Comparison of ENCODE assay signal across 9 mouse cellular contexts in genomic region chr10:69005199-69005872, GRCm38 (mm10).
A peak's percentile ranks its signal among the peaks of the same experiment; 100 is the strongest.
DNase-seq lines count a peak whose midpoint lies in the region; ATAC-seq and TF ChIP-seq lines count a peak whose summit lies in the region.
"Had no signal": no experiment of that assay in that cellular context is flagged by ENCODE, and none has a peak within 500 bp of the region (broad histone marks: within the 10 kb centered on the region; RNA-seq: fewer than 3 reads in every experiment).

No protein-coding gene starts in this region.

- intact Hi-C loops in left cerebral cortex, postnatal 25 days (cut with DNase I), result loop anchor here (5.0 kb wide), 1 partner anchor 98 kb away; no protein-coding TSS in a partner anchor

- 45% methylated on average over 9 of the region's 9 CpGs for WGBS in heart, embryonic 12.5 days
- 45% methylated on average over 9 of the region's 9 CpGs for WGBS in embryonic facial prominence, embryonic 10.5 days
- WGBS in hindbrain, postnatal 0 days, result 51% methylated on average over 9 of the region's 9 CpGs
- 49% methylated on average over 9 of the region's 9 CpGs for WGBS in olfactory bulb, adult 2 months

- no peak overlapping the region for H3K27ac ChIP-seq in heart, embryonic 12.5 days (ENCODE audit: poor library complexity, severe bottlenecking)
- H3K27ac ChIP-seq in embryonic facial prominence, embryonic 10.5 days (replicated peaks), result no peak overlapping the region
- no peak overlapping the region for H3K27ac ChIP-seq in hindbrain, postnatal 0 days
- no peak overlapping the region for H3K27ac ChIP-seq in olfactory bulb, adult 2 months (ENCODE audit: insufficient read depth, low read depth, low read length)
- H3K27ac ChIP-seq: midbrain, embryonic 12.5 days had no signal

- H3K4me1 ChIP-seq in heart, embryonic 12.5 days (replicated peaks), result no peaks in the 10 kb centered on the region
- H3K4me1 ChIP-seq in embryonic facial prominence, embryonic 10.5 days, result peaks cover 4% of the 10 kb centered on the region
- H3K4me1 ChIP-seq in hindbrain, postnatal 0 days (ENCODE audit: insufficient read depth, low read length), result no peaks in the 10 kb centered on the region
- H3K4me1 ChIP-seq in olfactory bulb, adult 2 months (ENCODE audit: control insufficient read depth, insufficient read depth, low read length), result no peaks in the 10 kb centered on the region
- H3K4me1 ChIP-seq: midbrain, embryonic 12.5 days had no signal

- no peak overlapping the region for H3K9ac ChIP-seq in heart, embryonic 12.5 days
- no peak overlapping the region for H3K9ac ChIP-seq in hindbrain, postnatal 0 days (replicated peaks; ENCODE audit: low read length)
- H3K9ac ChIP-seq: midbrain, embryonic 12.5 days had no signal

- DNase-seq in heart, adult 18-20 months, result peak; percentile 30 to 92
- DNase-seq in adrenal gland, adult 8-10 months, result peak; percentile 33
- peak; percentile 81 for DNase-seq in embryonic facial prominence, embryonic 10.5 days (ENCODE audit: low spot score)
- DNase-seq in hindbrain, postnatal 0 days (ENCODE audit: low spot score), result peak; percentile 90
- DNase-seq in left cerebral cortex, postnatal 25 days (ENCODE audit: low spot score in 2 of 2), result peak; percentile 85 to 86
- DNase-seq in testis, postnatal 10 days (ENCODE audit: low spot score), result peak; percentile 93

- H3K27me3 ChIP-seq in heart, embryonic 12.5 days (replicated peaks), result no peaks in the 10 kb centered on the region
- H3K27me3 ChIP-seq in embryonic facial prominence, embryonic 10.5 days (replicated peaks; ENCODE audit: low read depth, poor library complexity, severe bottlenecking), result no peaks in the 10 kb centered on the region
- no peaks in the 10 kb centered on the region for H3K27me3 ChIP-seq in hindbrain, postnatal 0 days (ENCODE audit: insufficient read depth, low read length)
- H3K27me3 ChIP-seq: midbrain, embryonic 12.5 days had no signal

- peaks cover 2% of the 10 kb centered on the region; the same call in 1 of the 2 replicates for H3K9me3 ChIP-seq in heart, embryonic 12.5 days (replicated peaks)
- H3K9me3 ChIP-seq in embryonic facial prominence, embryonic 10.5 days, result no peaks in the 10 kb centered on the region
- no peaks in the 10 kb centered on the region for H3K9me3 ChIP-seq in hindbrain, postnatal 0 days (ENCODE audit: low read length)
- H3K9me3 ChIP-seq: midbrain, embryonic 12.5 days had no signal

- TF ChIP-seq CTCF in hindbrain, postnatal 0 days (IDR thresholded peaks at IDR 0.05; ENCODE audit: low read depth), result peak; percentile 92
- TF ChIP-seq CTCF in olfactory bulb, adult 2 months (IDR thresholded peaks at IDR 0.05; ENCODE audit: insufficient read depth, low read depth, low read length), result peak; percentile 32; the same call in 1 of the 2 replicates

- H3K36me3 ChIP-seq in heart, embryonic 12.5 days, result no peaks in the 10 kb centered on the region
- no peaks in the 10 kb centered on the region for H3K36me3 ChIP-seq in embryonic facial prominence, embryonic 10.5 days (replicated peaks)
- no peaks in the 10 kb centered on the region for H3K36me3 ChIP-seq in hindbrain, postnatal 0 days (ENCODE audit: insufficient read depth, low read length)
- H3K36me3 ChIP-seq: midbrain, embryonic 12.5 days had no signal

- no peak overlapping the region for H3K4me2 ChIP-seq in heart, embryonic 12.5 days
- no peak overlapping the region for H3K4me2 ChIP-seq in hindbrain, postnatal 0 days (ENCODE audit: low read depth, low read length)
- H3K4me2 ChIP-seq: midbrain, embryonic 12.5 days had no signal

- no peak for ATAC-seq in heart, embryonic 12.5 days (ENCODE audit: insufficient number of reproducible peaks, low FRiP score)
- 0 out of 2 replicates have a peak, but pooled peaks have one; percentile 35 for ATAC-seq in hindbrain, postnatal 0 days

- H3K4me3 ChIP-seq in heart, embryonic 12.5 days, result no peak overlapping the region
- no peak overlapping the region for H3K4me3 ChIP-seq in embryonic facial prominence, embryonic 10.5 days
- H3K4me3 ChIP-seq in hindbrain, postnatal 0 days (ENCODE audit: low read length), result no peak overlapping the region
- H3K4me3 ChIP-seq in olfactory bulb, adult 2 months (ENCODE audit: insufficient read depth, low read depth, low read length), result no peak overlapping the region
- H3K4me3 ChIP-seq: midbrain, embryonic 12.5 days had no signal

- TF ChIP-seq POLR2A in olfactory bulb, adult 2 months (IDR thresholded peaks at IDR 0.05; ENCODE audit: insufficient read depth, low read depth, low read length), result no peak

Comparison
In these comparisons a context has a peak if more than half of its experiments do, and no peak if none do; other contexts are left out.
1. DNase-seq: peak in every context shown above with its lines; median percentile 93 in testis, postnatal 10 days; 90 in hindbrain, postnatal 0 days; 86 in left cerebral cortex, postnatal 25 days; 81 in embryonic facial prominence, embryonic 10.5 days; 61 in heart, adult 18-20 months; 33 in adrenal gland, adult 8-10 months.